Mouse (Mus musculus) liver, embryonic 16.5 days (tissue): ENCODE measurements around the gene Mprip. TPM values are rescaled to one million over a fixed set of nuclear protein-coding genes. Genes with fewer than 3 reads are reported as not detected.

Source experiments
- ATAC-seq: fragments of 200-750 bp; cut with Nextera tagmentation; 2 replicates; pipeline ENCODE4 v1.8.0; 2017; ENCODE audit warnings: low read depth, mild to moderate bottlenecking, moderate number of reproducible peaks, moderate library complexity
- H3K27ac ChIP-seq: fragments of 300-500 bp; sonication (generic); 2 replicates; pipeline ENCODE4 v1.5.1; 2014; ENCODE audit warnings: mild to moderate bottlenecking, low read length
- H3K27me3 ChIP-seq: fragments of 300-500 bp; sonication (generic); 2 replicates; pipeline ENCODE4 v1.6.1; 2014; ENCODE audit warnings: low read depth, low read length, mixed read lengths; ENCODE audit not compliant: control insufficient read depth, insufficient read depth
- H3K36me3 ChIP-seq: fragments of 300-500 bp; sonication (generic); 2 replicates; pipeline ENCODE4 v1.6.1; 2014; ENCODE audit warnings: mild to moderate bottlenecking; ENCODE audit not compliant: control insufficient read depth, insufficient read depth
- H3K4me1 ChIP-seq: fragments of 300-500 bp; sonication (generic); 2 replicates; pipeline ENCODE4 v1.6.1; 2014; ENCODE audit warnings: low read depth, low read length, mixed read lengths; ENCODE audit not compliant: control insufficient read depth
- H3K4me2 ChIP-seq: fragments of 300-500 bp; sonication (generic); 2 replicates; pipeline ENCODE4 v1.6.1; 2014; ENCODE audit warnings: low read depth, low read length, mixed read lengths
- H3K4me3 ChIP-seq: fragments of 300-500 bp; sonication (generic); 2 replicates; pipeline ENCODE4 v1.5.1; 2014; ENCODE audit warnings: low read depth, mild to moderate bottlenecking, low read length
- H3K9ac ChIP-seq: fragments of 300-500 bp; sonication (generic); 2 replicates; pipeline ENCODE4 v1.6.1; 2014; ENCODE audit warnings: low read depth, low read length
- H3K9me3 ChIP-seq: fragments of 300-500 bp; sonication (generic); replicated peaks from 2 replicates; pipeline ENCODE4 v1.6.1; 2016; ENCODE audit warnings: low read length; ENCODE audit not compliant: control insufficient read depth
- WGBS: fragments of 180-500 bp; shearing (Covaris S2); extraction: QIAGEN DNeasy Blood & Tissue Kit; methylation state at CpG from one replicate; pipeline ENCODE4 v1.1.7; 2014; ENCODE audit not compliant: insufficient replicate concordance; 5-methylcytosine and 5-hydroxymethylcytosine counted together
- polyA plus RNA-seq: library from polyadenylated mRNA; unstranded; fragments of >200 nt; fragmentation: Nextera tagmentation; extraction: Ambion mirVana; gene quantifications from 2 replicates; pipeline ENCODE4 v1.2.1, GENCODE M21; 2015

Gene Mprip
- polyA plus RNA-seq, 1 experiment from 2014 or later, result 6.6 TPM

DNA sequence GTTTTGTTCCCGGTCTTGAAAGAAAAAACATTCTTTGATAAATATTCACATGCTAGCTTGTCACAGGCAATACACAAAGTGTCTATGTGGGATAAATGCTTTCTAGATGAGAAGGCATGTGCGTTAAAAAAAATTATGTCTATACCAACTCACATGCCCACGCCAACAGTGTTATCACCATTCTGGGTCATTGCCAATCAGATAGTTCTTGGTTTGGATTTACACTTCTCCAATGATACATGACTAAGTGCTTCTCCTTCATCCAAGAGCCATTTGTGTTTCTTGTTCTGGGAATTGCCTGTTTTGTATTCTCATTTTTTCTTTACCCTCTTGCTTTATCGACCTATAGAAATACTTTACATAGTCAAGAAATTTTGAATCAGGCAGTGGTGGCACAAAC is 29.1 kb upstream of the Mprip start:
- Histone ChIP-seq H3K9me3 (no peaks in the 10 kb centered on the region), H3K4me3 (no peak overlapping the region), H3K4me1 (no peaks in the 10 kb centered on the region), H3K4me2 (no peak overlapping the region), H3K27ac (no peak overlapping the region), H3K36me3 (no peaks in the 10 kb centered on the region), H3K27me3 (no peaks in the 10 kb centered on the region), H3K9ac (no peak overlapping the region)
- ATAC-seq, result no peak
- 64% methylated on average over 4 of the region's 4 CpGs for WGBS

GRCm38 (mm10) chr11:59633037-59633436 is 28.1 kb upstream of the Mprip start:
- Histone ChIP-seq H3K9ac (no peak overlapping the region), H3K36me3 (no peaks in the 10 kb centered on the region), H3K9me3 (no peaks in the 10 kb centered on the region), H3K4me2 (no peak overlapping the region), H3K27ac (no peak overlapping the region), H3K4me1 (no peaks in the 10 kb centered on the region), H3K27me3 (no peaks in the 10 kb centered on the region), H3K4me3 (no peak overlapping the region)
- no peak for ATAC-seq
- WGBS, result 14% methylated on average over 5 of the region's 5 CpGs

- no peak overlapping the region for H3K9ac ChIP-seq
- H3K4me2 ChIP-seq, result no peak overlapping the region
- no peaks in the 10 kb centered on the region for H3K4me1 ChIP-seq
- no peak for ATAC-seq
- H3K4me3 ChIP-seq, result no peak overlapping the region
- H3K9me3 ChIP-seq, result no peaks in the 10 kb centered on the region
- 65% methylated on average over 7 of the region's 7 CpGs for WGBS
- H3K36me3 ChIP-seq, result no peaks in the 10 kb centered on the region
- H3K27ac ChIP-seq, result no peak overlapping the region
- H3K27me3 ChIP-seq, result no peaks in the 10 kb centered on the region
Observed at GRCm38 (mm10) chr11:59634001-59634660, 27.0 kb upstream of the Mprip start.

- Histone ChIP-seq H3K4me2 (no peak overlapping the region), H3K4me3 (no peak overlapping the region), H3K27ac (no peak overlapping the region), H3K4me1 (no peaks in the 10 kb centered on the region; the same call in none of the 2 replicates), H3K27me3 (no peaks in the 10 kb centered on the region), H3K9ac (no peak overlapping the region), H3K36me3 (no peaks in the 10 kb centered on the region), H3K9me3 (no peaks in the 10 kb centered on the region)
- ATAC-seq, result no peak
- WGBS, result 71% methylated on average over 9 of the region's 9 CpGs
Observed at GRCm38 (mm10) chr11:59635251-59635795, 25.8 kb upstream of the Mprip start.

GRCm38 (mm10) chr11:59635821-59636694 is 25.0 kb upstream of the Mprip start:
- H3K4me3 ChIP-seq, result no peak overlapping the region
- no peak overlapping the region for H3K27ac ChIP-seq
- 54% methylated on average over 12 of the region's 12 CpGs for WGBS
- no peaks in the 10 kb centered on the region for H3K27me3 ChIP-seq
- H3K4me2 ChIP-seq, result no peak overlapping the region
- no peak for ATAC-seq
- no peaks in the 10 kb centered on the region for H3K9me3 ChIP-seq
- no peak overlapping the region for H3K9ac ChIP-seq
- H3K36me3 ChIP-seq, result no peaks in the 10 kb centered on the region
- H3K4me1 ChIP-seq, result no peaks in the 10 kb centered on the region; the same call in none of the 2 replicates

DNA sequence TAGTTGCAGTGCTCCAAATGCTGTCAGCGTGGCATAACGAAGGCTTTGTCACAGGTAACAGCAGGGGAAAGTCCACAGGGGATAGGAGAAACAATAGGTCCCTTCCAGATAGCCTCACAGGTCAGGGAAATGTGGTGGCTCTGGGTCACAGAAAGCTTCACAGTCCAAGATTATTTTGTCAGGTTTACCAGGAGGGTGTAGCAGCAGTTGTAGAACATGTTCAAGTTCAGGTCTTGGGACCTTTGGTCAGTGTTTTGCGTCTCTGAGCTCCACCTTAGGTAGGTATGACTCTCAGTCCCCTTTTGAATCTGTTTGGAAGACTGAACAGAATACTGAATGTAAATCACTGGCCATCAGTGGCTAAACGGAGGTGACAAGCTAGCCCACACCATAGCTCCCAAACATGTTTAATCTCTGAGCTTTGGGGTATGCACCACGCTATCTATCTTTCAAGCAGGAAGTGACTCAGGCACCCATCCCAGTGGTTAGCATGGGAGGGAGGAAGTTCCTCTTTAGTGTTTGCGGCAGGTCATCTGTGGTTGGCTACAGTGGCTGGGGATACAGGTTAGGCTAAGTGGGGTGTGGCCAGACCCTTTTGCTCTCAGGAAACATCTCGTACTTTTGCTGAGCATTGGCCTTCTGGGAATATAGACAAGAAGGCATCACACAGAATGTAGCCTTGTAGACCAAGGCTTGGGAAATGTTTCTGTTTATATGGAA is 24.2 kb upstream of the Mprip start:
- Histone ChIP-seq H3K4me1 (no peaks in the 10 kb centered on the region; the same call in none of the 2 replicates), H3K36me3 (no peaks in the 10 kb centered on the region), H3K9me3 (no peaks in the 10 kb centered on the region), H3K27ac (no peak overlapping the region), H3K4me2 (no peak overlapping the region), H3K27me3 (no peaks in the 10 kb centered on the region), H3K4me3 (no peak overlapping the region), H3K9ac (no peak overlapping the region)
- no peak for ATAC-seq
- 30% methylated on average over 7 of the region's 7 CpGs for WGBS

GRCm38 (mm10) chr11:59639957-59640643 is 21.0 kb upstream of the Mprip start:
- Histone ChIP-seq H3K9me3 (no peaks in the 10 kb centered on the region), H3K27ac (no peak overlapping the region), H3K4me3 (no peak overlapping the region), H3K27me3 (no peaks in the 10 kb centered on the region), H3K4me2 (no peak overlapping the region), H3K9ac (no peak overlapping the region), H3K4me1 (no peaks in the 10 kb centered on the region; the same call in none of the 2 replicates), H3K36me3 (no peaks in the 10 kb centered on the region)
- WGBS, result 57% methylated on average over 4 of the region's 4 CpGs
- peak; percentile 66 for ATAC-seq

- Histone ChIP-seq H3K9me3 (no peaks in the 10 kb centered on the region), H3K4me1 (no peaks in the 10 kb centered on the region; the same call in none of the 2 replicates), H3K9ac (no peak overlapping the region), H3K27me3 (no peaks in the 10 kb centered on the region), H3K4me2 (no peak overlapping the region), H3K36me3 (no peaks in the 10 kb centered on the region), H3K4me3 (no peak overlapping the region), H3K27ac (no peak overlapping the region)
- no peak for ATAC-seq
- WGBS, result 56% methylated on average over 5 of the region's 5 CpGs
Observed at GRCm38 (mm10) chr11:59641227-59641626, 19.9 kb upstream of the Mprip start.
